Mouse (Mus musculus) bone marrow macrophage, adult 2 months (primary cell): ENCODE results near the gene Ppp1r36.

Experiments
- CTCF ChIP-seq: IDR thresholded peaks from 2 replicates; pipeline ENCODE4 v1.5.1; 2012; ENCODE audit warnings: low read depth, mild to moderate bottlenecking, low read length, moderate library complexity
- POLR2A ChIP-seq: IDR thresholded peaks from 2 replicates; pipeline ENCODE4 v1.6.1; 2012; ENCODE audit warnings: mild to moderate bottlenecking, low read depth, low read length, borderline replicate concordance

DNA sequence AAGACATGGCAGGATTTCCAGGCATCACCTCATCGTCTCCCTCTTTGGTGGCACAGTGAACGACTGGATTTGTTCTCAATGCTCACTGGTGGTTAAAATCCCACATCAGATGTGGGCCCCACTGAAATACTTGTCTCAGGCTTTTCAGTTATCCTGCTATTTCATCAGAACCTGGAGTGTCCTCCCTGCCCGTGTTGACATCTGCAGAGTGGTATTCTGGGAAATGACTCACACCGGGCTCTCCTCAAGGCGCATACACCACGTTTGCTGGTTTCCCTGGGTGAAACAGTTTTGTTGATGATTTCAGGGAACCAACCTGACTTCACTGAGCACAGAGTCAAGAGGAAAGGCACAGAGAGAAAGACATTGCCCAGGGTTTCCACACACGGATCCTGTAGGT lies 49.9 kb downstream of the Ppp1r36 start:
- no peak for TF ChIP-seq POLR2A
- TF ChIP-seq CTCF = no peak
